Mouse (Mus musculus) megakaryocyte, embryonic 14.5 days (primary cell): ENCODE results near the gene Ppm1g.

Source experiments
- FLI1 ChIP-seq: IDR thresholded peaks from 2 replicates; pipeline ENCODE4 v1.6.1; 2012; ENCODE audit warnings: low read length, inconsistent platforms, mixed read lengths
- GATA1 ChIP-seq: IDR thresholded peaks from 3 replicates; pipeline ENCODE4 v1.6.1; 2012; ENCODE audit warnings: mixed read lengths, low read length, inconsistent platforms, borderline replicate concordance

- TF ChIP-seq GATA1 (no peak), FLI1 (no peak)
Measured at GRCm38 (mm10) chr5:31188223-31188840, 32.2 kb downstream of the Ppm1g start.
